Comparison of ENCODE assay signal across 19 mouse cellular contexts in genomic region chr5:125046436-125046835, GRCm38 (mm10). TPM values are rescaled to one million over a fixed set of nuclear protein-coding genes. Genes with fewer than 3 reads are reported as not detected.
DNase-seq lines count a peak whose midpoint lies in the region; ATAC-seq and TF ChIP-seq lines count a peak whose summit lies in the region.
"Had no signal": no experiment of that assay in that cellular context is flagged by ENCODE, and none has a peak within 500 bp of the region (broad histone marks: within the 10 kb centered on the region; RNA-seq: fewer than 3 reads in every experiment).

No protein-coding gene starts in this region.

- H3K4me2 ChIP-seq in liver, embryonic 13.5 days: no peak overlapping the region
- no peak overlapping the region for H3K4me2 ChIP-seq in liver, embryonic 11.5 days
- H3K4me2 ChIP-seq: forebrain, embryonic 13.5 days; heart, embryonic 11.5 days had no signal

- H3K4me3 ChIP-seq in gastrocnemius, adult 2 months: no peak overlapping the region
- no peak overlapping the region for H3K4me3 ChIP-seq in liver, embryonic 13.5 days (replicated peaks)
- no peak overlapping the region for H3K4me3 ChIP-seq in liver, embryonic 11.5 days (ENCODE audit: low read depth, low read length)
- H3K4me3 ChIP-seq: forebrain, embryonic 13.5 days; megakaryocyte, embryonic 14.5 days had no signal

- H3K9me3 ChIP-seq in liver, embryonic 13.5 days (replicated peaks): no peaks in the 10 kb centered on the region
- H3K9me3 ChIP-seq in liver, embryonic 11.5 days (ENCODE audit: control insufficient read depth, low read length): no peaks in the 10 kb centered on the region
- H3K9me3 ChIP-seq: forebrain, embryonic 13.5 days; megakaryocyte, embryonic 14.5 days had no signal

- peak overlapping the region; percentile 24; the same call in 1 of the 2 replicates for H3K27ac ChIP-seq in gastrocnemius, adult 2 months
- H3K27ac ChIP-seq in liver, embryonic 13.5 days: peak overlapping the region; percentile 94
- no peak overlapping the region for H3K27ac ChIP-seq in liver, embryonic 11.5 days (ENCODE audit: low read depth, low read length)

- WGBS in liver, embryonic 13.5 days (ENCODE audit: insufficient replicate concordance): 77% methylated on average over 5 of the region's 5 CpGs
- 75% methylated on average over 5 of the region's 5 CpGs for WGBS in liver, embryonic 11.5 days

- intact Hi-C loops in gastrocnemius, adult 2 months (cut with DNase I): no loop called here

- no peak for DNase-seq in gastrocnemius, adult 2 months
- DNase-seq in gastrocnemius, adult 8-10 months (ENCODE audit: low spot score in 2 of 2): no peak
- no peak for DNase-seq in liver, embryonic 13.5 days
- DNase-seq in liver, embryonic 11.5 days (ENCODE audit: low spot score): no peak
- DNase-seq in ovary, adult 18-20 months (ENCODE audit: low spot score): peak; percentile 35
- DNase-seq in ovary, postnatal 10 days (ENCODE audit: low spot score): no peak
- DNase-seq: adrenal gland, postnatal 10 days; cerebellum, adult 11-12 months; cerebellum, postnatal 25 days; kidney, adult 8-10 months; lung, postnatal 10 days; retina, postnatal 1 day had no signal

- peaks cover 58% of the 10 kb centered on the region for H3K36me3 ChIP-seq in liver, embryonic 13.5 days
- H3K36me3 ChIP-seq in liver, embryonic 11.5 days (ENCODE audit: control insufficient read depth, insufficient read depth, low read length): peaks cover 22% of the 10 kb centered on the region

- no peak for ATAC-seq in liver, embryonic 13.5 days (ENCODE audit: low read depth)
- no peak for ATAC-seq in liver, embryonic 11.5 days (replicated peaks; ENCODE audit: low FRiP score)
- ATAC-seq in monocyte, adult 5-6 weeks (replicated peaks; ENCODE audit: insufficient number of reproducible peaks, low FRiP score, low TSS enrichment, poor library complexity, severe bottlenecking): no peak
- no peak for ATAC-seq in megakaryocyte-erythroid progenitor cell, adult 5-6 weeks (replicated peaks; ENCODE audit: low FRiP score, low TSS enrichment, poor library complexity, severe bottlenecking)
- ATAC-seq: forebrain, embryonic 13.5 days; inflammation-experienced regulatory T-cells, adult 6 months had no signal

- no peak overlapping the region for H3K9ac ChIP-seq in liver, embryonic 13.5 days
- no peak overlapping the region for H3K9ac ChIP-seq in liver, embryonic 11.5 days (ENCODE audit: low read depth, low read length)
- H3K9ac ChIP-seq: forebrain, embryonic 13.5 days; liver, embryonic 14.5 days had no signal

- H3K4me1 ChIP-seq in liver, embryonic 13.5 days (replicated peaks): peaks cover 44% of the 10 kb centered on the region
- peaks cover 15% of the 10 kb centered on the region; the same call in 1 of the 2 replicates for H3K4me1 ChIP-seq in liver, embryonic 11.5 days (replicated peaks; ENCODE audit: control insufficient read depth, insufficient read depth, low read length)

- no peaks in the 10 kb centered on the region for H3K27me3 ChIP-seq in liver, embryonic 13.5 days
- no peaks in the 10 kb centered on the region for H3K27me3 ChIP-seq in liver, embryonic 11.5 days (replicated peaks; ENCODE audit: control insufficient read depth, insufficient read depth, low read length)
- H3K27me3 ChIP-seq: forebrain, embryonic 13.5 days; megakaryocyte, embryonic 14.5 days had no signal

- no peak for TF ChIP-seq CTCF in gastrocnemius, adult 2 months (IDR thresholded peaks at IDR 0.05)

RNA-seq across cellular contexts. Expression of gene Rflna, which starts 43.4 kb away (rescaled TPM):
- total RNA-seq in gastrocnemius, adult 2 months (2021): not detected
- total RNA-seq in gastrocnemius, adult 8-10 months (2022): under 1 TPM in 1 of 4 experiments, not detected in 3; 0.19 TPM
- polyA plus RNA-seq in liver, embryonic 13.5 days (2015; fragmentation: Nextera tagmentation; extraction: Ambion mirVana): 0.27 and 0.32 TPM in 2 replicates
- polyA plus RNA-seq in liver, embryonic 11.5 days (2014; fragmentation: Nextera tagmentation; extraction: Ambion mirVana): 0.66 and 1.0 TPM in 2 replicates
- total RNA-seq in monocyte, adult 5-6 weeks (2017): not detected in 3 replicates
- total RNA-seq in megakaryocyte-erythroid progenitor cell, adult 5-6 weeks (2014; fragmentation: Nextera tagmentation): not detected in 2 replicates
- total RNA-seq in megakaryocyte-erythroid progenitor cell, adult 5-6 weeks (2017): not detected in 2 replicates
